Mouse (Mus musculus) heart, adult 2 months (tissue): ENCODE results near the gene Srp72.

Experiments
- CTCF ChIP-seq: fragments of 200-600 bp; IDR thresholded peaks from 2 replicates; pipeline ENCODE4 v1.8.1; 2022; ENCODE audit warnings: antibody characterized with exemption, mild to moderate bottlenecking, moderate library complexity
- EP300 ChIP-seq: fragments of 200-500 bp; IDR thresholded peaks from 2 replicates; pipeline ENCODE4 v1.6.1; 2011; ENCODE audit warnings: low read depth, low read length, control low read depth; ENCODE audit not compliant: insufficient read depth
- POLR2A ChIP-seq: fragments of 200-500 bp; IDR thresholded peaks from 2 replicates; pipeline ENCODE4 v1.6.1; 2011; ENCODE audit warnings: mild to moderate bottlenecking, low read depth, low read length, control low read depth; ENCODE audit not compliant: insufficient read depth

GRCm38 (mm10) chr5:76984015-76984414 is 9.5 kb downstream of the Srp72 start:
- TF ChIP-seq CTCF (no peak), POLR2A (no peak), EP300 (no peak)
